Mouse (Mus musculus) lung, adult 2 months (tissue): ENCODE results near the gene Dctn5.

Experiments used
- CTCF ChIP-seq: fragments of 200-500 bp; IDR thresholded peaks from 2 replicates; pipeline ENCODE4 v1.5.1; 2011; ENCODE audit warnings: mild to moderate bottlenecking, low read length, control low read depth; ENCODE audit not compliant: insufficient read depth
- POLR2A ChIP-seq: fragments of 200-500 bp; IDR thresholded peaks from 2 replicates; pipeline ENCODE4 v1.6.1; 2011; ENCODE audit warnings: low read depth, mild to moderate bottlenecking, control low read depth, low read length, borderline replicate concordance; ENCODE audit errors: extremely low read depth

GRCm38 (mm10) chr7:122167203-122167602 lies 34.4 kb downstream of the Dctn5 start:
- TF ChIP-seq CTCF = no peak
- no peak for TF ChIP-seq POLR2A
